Mouse (Mus musculus) lung, adult 2 months (tissue): ENCODE measurements around the gene Tmem63c.

Experiments used
- CTCF ChIP-seq: fragments of 200-500 bp; IDR thresholded peaks from 2 replicates; pipeline ENCODE4 v1.5.1; 2011; ENCODE audit warnings: mild to moderate bottlenecking, low read length, control low read depth; ENCODE audit not compliant: insufficient read depth
- POLR2A ChIP-seq: fragments of 200-500 bp; IDR thresholded peaks from 2 replicates; pipeline ENCODE4 v1.6.1; 2011; ENCODE audit warnings: low read depth, mild to moderate bottlenecking, control low read depth, low read length, borderline replicate concordance; ENCODE audit errors: extremely low read depth

- TF ChIP-seq CTCF (no peak), POLR2A (no peak)
Observed at GRCm38 (mm10) chr12:87138342-87138701, 117.2 kb downstream of the Tmem63c start.
